Mouse (Mus musculus): ENCODE data around the gene Col25a1.

- TF ChIP-seq POLR2A (IDR thresholded peaks at IDR 0.05; ENCODE audit: insufficient read depth, low read depth, low read length) = no peak
- TF ChIP-seq CTCF (IDR thresholded peaks at IDR 0.05; ENCODE audit: insufficient read depth, low read depth, low read length) = no peak
Observed at GRCm38 (mm10) chr3:130289220-130289619, 157.9 kb downstream of the Col25a1 start.

All from olfactory bulb, adult 2 months (tissue).